Mouse (Mus musculus) c-Kit-positive CD71-positive TER-119-negative erythroid progenitor cells, embryonic 14.5 days (primary cell): ENCODE data around the gene 9530002B09Rik.

ENCODE experiments used
- DNase-seq: peaks from one replicate; pipeline ENCODE4 v3.0.0-alpha.2; 2013; ENCODE audit warnings: low read depth

Gene 9530002B09Rik

DNA sequence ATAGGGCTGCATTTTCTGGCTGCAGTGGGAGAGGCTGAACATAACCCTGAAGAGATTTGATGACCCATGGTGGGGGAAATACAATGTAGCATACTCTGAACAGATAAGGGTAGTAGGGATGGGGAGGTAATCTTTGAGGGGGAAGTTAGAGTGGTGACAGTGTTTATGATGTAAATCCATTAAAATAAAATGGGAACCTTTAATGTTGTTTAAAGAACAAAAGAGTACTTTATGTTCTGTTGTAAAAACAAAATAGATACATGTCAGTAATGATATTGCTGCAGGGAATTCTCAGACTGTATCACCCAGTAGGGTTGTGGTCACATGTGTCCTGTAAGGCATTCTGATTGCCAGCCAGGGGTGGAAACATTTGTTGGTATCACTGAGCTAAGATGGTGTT lies at the start of gene 9530002B09Rik:
9530002B09Rik (plus strand) TSS at position 301 of the 400 bp plus-strand sequence.
- DNase-seq, result no peak
